Mouse (Mus musculus) spleen, postnatal 36 days (tissue): ENCODE results near the gene Siva1.

ENCODE experiments used
- DNase-seq, 2 experiments: peaks; one replicate each; pipeline ENCODE4 v3.0.0; 2022; ENCODE audit warnings: low spot score in 2 of 2, mixed read lengths in 1 of 2

The Siva1 gene

GRCm38 (mm10) chr12:112623742-112624141, 20.7 kb upstream of the Siva1 start:
- DNase-seq = peak; percentile 40 to 68

- no peak for DNase-seq
Observed at GRCm38 (mm10) chr12:112625700-112626099, 18.8 kb upstream of the Siva1 start.

GRCm38 (mm10) chr12:112626455-112626854, 18.0 kb upstream of the Siva1 start:
- no peak for DNase-seq

DNA sequence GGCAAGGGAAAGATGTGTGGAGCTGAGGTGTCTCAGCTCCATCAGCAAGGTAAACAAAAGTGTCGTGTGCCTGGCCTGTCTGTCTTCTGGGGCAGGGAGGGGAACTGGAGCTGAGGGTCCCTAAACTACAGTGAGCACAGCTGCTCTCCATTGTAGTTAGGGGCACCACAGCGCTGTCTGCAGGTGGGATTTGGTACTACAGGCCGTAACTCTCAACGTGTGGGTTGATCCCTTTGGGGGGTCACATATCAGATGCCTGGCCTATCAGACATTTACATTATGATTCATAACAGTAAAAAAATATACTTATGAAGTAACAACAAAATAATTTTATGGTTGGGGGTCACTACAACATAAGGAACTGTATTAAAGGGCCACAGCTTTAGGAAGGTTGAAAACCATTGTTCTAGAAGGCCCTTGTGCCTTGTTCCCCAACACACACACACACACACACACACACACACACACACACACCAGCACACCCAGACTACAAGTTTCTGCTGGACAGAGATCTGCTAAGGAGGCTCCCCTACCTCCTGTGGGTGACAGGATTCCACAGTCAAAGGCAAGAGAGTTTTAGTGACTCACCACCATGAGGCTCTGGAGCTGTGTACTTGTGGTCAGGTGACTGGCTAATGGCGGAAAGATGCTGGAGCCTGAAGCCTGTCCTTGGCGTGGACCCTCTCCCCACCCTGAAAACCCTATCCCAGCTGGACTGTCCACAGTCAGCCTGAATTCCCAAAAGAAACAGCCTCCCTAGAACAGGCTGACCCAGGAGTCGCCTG, 17.2 kb upstream of the Siva1 start:
- no peak for DNase-seq

- no peak for DNase-seq
Observed at GRCm38 (mm10) chr12:112628197-112628596, 16.3 kb upstream of the Siva1 start.

DNA sequence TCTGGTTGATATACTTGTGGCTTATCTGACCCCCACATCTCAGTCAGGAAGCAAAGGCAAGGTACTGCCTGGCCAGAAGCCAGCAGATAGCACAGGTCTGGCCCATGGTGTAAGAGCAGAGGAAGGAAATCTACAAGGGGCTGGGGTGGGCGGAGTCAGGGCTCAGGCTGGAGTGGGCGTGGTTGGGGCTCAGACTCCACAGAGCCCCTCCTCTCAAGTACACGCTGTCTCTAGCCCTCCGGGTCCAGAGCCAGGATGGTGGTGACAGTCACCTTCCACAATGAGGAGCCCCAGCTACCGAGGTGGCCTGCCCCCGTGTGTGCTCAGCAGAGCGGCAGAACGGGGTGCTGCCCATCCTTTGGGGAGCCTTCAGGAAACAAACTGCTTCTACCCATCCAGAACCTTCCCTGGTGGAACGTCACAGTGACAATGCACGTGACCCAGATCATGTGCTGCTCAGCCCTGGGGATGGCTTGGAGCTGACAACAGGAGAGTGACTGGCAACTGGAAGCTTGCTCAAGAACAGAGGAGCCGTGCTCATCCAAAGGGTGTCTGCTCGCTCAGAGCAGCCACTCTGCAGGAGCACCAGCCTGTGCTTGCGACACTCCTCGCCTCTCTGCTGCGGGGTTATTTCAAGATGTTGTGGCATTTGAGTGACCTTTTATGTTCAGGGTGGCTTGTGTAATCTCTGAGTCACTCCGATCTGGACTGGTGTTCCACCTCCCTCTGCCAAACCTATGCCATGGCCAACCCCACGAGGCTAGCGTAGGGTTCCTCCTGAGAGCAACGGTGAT, 15.4 kb upstream of the Siva1 start:
- peak; percentile 65 to 73 for DNase-seq

- no peak for DNase-seq
Observed at GRCm38 (mm10) chr12:112630029-112630428, 14.4 kb upstream of the Siva1 start.

DNA sequence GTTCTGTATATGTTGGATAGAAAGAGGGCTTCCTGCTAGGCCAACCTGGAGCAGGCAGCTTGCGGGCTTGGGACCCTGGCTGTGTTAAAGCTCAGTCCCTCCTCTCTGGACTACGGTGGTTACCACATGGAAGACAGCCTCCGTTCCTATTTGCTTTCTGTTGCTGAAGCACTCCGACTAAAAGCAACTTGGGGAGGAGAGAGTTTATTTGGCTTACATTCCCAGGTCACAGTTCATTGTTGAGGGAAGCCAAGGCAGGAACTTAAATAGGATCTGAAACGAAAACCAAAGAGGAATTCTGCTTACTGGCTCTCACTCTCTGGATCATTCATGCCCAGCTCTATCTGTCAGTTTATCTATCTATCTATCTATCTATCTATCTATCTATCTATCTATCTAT, 13.7 kb upstream of the Siva1 start:
- no peak for DNase-seq

DNA sequence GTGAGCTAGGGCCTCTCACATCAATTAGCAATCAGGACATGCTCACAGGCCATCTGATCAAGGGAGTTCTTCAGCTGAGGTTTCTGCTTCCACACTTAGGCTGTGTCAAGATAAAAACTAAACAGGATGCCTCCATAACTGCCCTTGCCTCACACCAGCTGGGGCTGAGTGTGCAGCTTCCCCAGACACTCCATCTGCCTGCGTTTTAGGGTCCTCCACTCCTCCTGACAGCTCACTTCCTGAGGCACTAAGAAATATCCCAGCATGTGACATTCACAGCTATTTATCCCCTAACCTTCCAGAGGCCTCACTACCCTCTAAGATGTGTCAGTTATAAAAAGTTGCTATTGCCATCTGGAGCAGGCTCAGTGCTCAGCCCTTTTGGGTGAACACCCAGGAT, 13.0 kb upstream of the Siva1 start:
- no peak for DNase-seq

- DNase-seq = peak; percentile 33 to 38
Observed at GRCm38 (mm10) chr12:112632084-112632777, 12.2 kb upstream of the Siva1 start.

- peak; percentile 73 to 74 for DNase-seq
Observed at GRCm38 (mm10) chr12:112632907-112633306, 11.6 kb upstream of the Siva1 start.

- peak; percentile 51 to 61 for DNase-seq
Observed at GRCm38 (mm10) chr12:112633686-112634085, 10.8 kb upstream of the Siva1 start.

DNA sequence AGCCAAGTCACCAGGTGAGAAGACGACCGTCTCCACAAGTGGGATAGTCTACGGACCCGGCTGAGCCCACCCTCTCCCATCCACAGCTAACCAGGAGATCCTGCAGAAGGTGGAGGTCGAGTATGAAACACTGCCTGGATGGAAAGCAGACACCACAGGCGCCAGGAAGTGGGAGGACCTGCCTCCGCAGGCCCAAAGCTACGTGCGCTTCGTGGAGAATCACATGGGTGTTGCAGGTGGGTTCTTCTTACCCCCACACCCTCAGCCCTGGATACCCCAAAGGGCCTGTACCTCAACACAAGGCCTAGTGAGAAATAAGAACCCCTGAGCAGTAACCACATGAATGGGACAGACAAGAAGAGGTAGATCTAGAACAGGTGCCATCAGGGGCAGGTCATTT, 5.0 kb upstream of the Siva1 start:
- DNase-seq = no peak

DNA sequence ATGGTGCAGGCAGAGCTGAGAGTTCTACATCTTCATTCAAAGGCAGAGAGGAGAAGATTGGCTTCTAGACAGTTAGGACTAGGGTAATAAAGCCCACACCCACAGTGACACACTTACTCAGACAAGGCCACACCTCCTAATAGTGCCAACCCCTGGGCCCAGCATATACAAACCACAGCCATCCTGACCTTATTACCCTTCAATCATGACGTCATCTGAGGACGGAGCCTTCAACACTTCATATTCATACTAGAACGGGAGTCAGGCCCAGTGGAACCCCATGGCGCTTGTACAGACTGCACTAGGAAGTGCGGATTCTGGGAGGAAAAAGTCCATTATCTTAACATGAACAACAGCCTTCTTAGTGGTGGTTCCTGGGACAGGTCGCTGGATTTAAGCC, 1.4 kb upstream of the Siva1 start:
- DNase-seq = no peak

DNA sequence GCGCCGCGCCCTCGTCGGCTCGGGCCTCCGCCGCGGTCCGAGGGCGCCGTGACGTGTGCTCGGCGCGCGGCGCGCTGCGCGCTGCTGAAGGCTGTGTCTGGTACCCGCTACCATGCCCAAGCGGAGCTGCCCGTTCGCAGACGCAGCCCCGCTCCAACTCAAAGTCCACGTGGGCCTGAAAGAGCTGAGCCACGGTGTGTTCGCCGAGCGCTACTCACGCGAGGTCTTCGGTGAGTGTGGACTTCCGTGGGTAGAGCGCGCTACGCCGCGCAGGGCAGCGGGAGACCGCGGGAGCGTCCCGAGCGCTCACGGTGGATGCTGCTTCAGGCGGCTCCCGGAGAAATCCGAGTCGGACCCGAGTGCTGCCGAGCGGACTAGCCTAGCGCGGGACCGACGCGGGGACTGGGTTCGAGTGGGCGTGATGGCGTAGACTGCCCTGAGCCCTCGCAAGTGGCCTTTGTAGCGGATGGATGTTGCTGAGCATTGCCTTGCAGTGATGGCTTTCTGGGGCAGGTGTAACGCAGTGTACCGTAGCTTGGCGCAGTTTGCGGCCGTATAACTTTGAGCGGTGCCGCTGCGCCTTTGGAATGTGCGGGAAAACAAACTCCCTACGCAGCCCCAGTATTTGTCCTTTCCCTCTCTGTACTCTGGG, 502 bp downstream of the Siva1 start:
- no peak for DNase-seq

GRCm38 (mm10) chr12:112646139-112646538, 1.7 kb downstream of the Siva1 start:
- DNase-seq = no peak

DNA sequence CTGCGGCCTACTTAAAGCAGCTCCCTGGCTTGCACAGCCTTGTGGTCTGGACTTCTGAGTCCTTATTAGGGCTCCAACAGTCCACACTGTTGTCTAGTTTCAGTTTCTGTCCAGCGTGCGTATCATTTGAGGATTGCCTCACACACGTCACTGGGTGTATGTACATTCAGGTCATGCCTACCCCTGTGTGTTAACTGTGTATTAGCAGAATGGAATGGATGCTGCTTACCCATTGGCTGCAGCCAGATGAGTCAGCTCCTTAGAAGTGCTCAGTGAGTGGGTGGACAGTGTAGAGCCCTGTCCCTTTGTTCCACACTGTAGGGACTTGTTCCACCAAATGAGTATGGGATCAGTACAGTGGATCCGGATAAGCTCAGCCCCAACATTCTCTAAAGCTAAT, 3.6 kb downstream of the Siva1 start:
- no peak for DNase-seq

DNA sequence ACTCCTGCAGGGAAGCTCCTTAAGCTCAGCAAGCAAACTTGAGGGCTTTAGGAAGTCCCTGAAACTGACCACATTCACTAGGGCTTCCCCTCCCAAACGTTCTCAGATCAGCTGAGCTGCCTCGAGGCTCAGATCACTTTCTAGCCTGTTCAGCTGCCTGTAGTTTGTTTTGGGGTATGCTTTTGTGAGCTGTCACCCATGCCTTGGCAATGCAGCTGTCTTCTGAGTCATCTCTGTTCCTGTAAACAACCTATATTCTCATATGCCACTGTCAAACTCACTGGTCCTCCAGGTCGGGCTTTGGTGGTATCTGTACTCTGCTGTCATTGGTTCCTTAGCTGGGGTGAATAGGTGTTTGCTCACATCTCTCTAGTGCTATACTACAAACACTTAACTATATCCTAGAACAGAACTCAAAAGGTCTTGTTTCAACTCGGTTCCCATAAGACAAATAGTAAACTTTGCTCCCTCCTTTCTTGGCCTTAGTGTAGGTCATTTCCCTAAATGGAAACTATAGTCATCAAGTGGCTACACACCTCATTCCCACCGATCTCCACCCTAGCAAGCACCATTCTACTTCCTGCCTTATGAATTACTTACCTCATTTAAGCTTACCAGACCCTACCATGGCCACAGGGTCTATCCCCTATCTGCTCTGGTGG, 7.4 kb downstream of the Siva1 start:
- DNase-seq = no peak

GRCm38 (mm10) chr12:112653157-112653824, 8.8 kb downstream of the Siva1 start:
- DNase-seq = peak; percentile 72 to 80

GRCm38 (mm10) chr12:112654076-112654475, 9.6 kb downstream of the Siva1 start:
- no peak for DNase-seq

GRCm38 (mm10) chr12:112658619-112659018, 14.1 kb downstream of the Siva1 start:
- no peak for DNase-seq
